Mouse (Mus musculus) G1E (cell line): ENCODE data around the gene Coro2a. TPM values are rescaled to one million over a fixed set of nuclear protein-coding genes. Genes with fewer than 3 reads are reported as not detected.

ENCODE experiments used
- ATAC-seq: 2 replicates; pipeline ENCODE4 v1.8.0; 2016; ENCODE audit warnings: mild to moderate bottlenecking; ENCODE audit not compliant: insufficient number of reproducible peaks, poor library complexity, low FRiP score, severe bottlenecking; ENCODE audit errors: extremely low read depth
- DNase-seq: peaks from one replicate; pipeline ENCODE4 v3.0.0; 2012; ENCODE audit warnings: low spot score
- H3K27me3 ChIP-seq: 2 replicates; pipeline ENCODE4 v1.6.1; 2012; ENCODE audit warnings: mild to moderate bottlenecking, low read length, inconsistent platforms; ENCODE audit not compliant: insufficient read depth
- H3K36me3 ChIP-seq: replicated peaks from 2 replicates; pipeline ENCODE3; 2012; ENCODE audit warnings: mild to moderate bottlenecking, inconsistent platforms
- H3K4me1 ChIP-seq: 2 replicates; pipeline ENCODE4 v1.6.1; 2012; ENCODE audit warnings: low read depth, low read length, inconsistent platforms, mixed read lengths; ENCODE audit not compliant: insufficient read depth
- H3K4me3 ChIP-seq: 2 replicates; pipeline ENCODE4 v1.5.1; 2012; ENCODE audit warnings: low read depth, mild to moderate bottlenecking, inconsistent platforms, low read length, moderate library complexity, mixed read lengths
- H3K9me3 ChIP-seq: replicated peaks from 2 replicates; pipeline ENCODE4 v1.6.1; 2012; ENCODE audit warnings: inconsistent platforms
- CTCF ChIP-seq: IDR thresholded peaks from 2 replicates; pipeline ENCODE4 v1.5.1; 2012; ENCODE audit warnings: low read depth, low read length, inconsistent platforms, mixed read lengths
- GATA1 ChIP-seq: IDR thresholded peaks from 2 replicates; pipeline ENCODE4 v1.6.1; 2012; ENCODE audit warnings: borderline replicate concordance, low read length, inconsistent platforms, mixed read lengths
- GATA2 ChIP-seq: IDR thresholded peaks from 2 replicates; pipeline ENCODE4 v1.6.1; 2012; ENCODE audit warnings: low read depth, low read length, inconsistent platforms, borderline replicate concordance
- POLR2AphosphoS5 ChIP-seq: IDR thresholded peaks from 2 replicates; pipeline ENCODE4 v1.6.1; 2012; ENCODE audit warnings: low read depth, low read length, inconsistent platforms; ENCODE audit not compliant: insufficient replicate concordance
- TAL1 ChIP-seq: conservative IDR thresholded peaks from 2 replicates; pipeline ENCODE4 v1.6.1; 2012; ENCODE audit warnings: low read depth, low read length, inconsistent platforms, mixed read lengths
- polyA plus RNA-seq: library from polyadenylated mRNA; stranded (reverse); fragments of >175 nt; gene quantifications from 2 replicates; pipeline ENCODE4 v1.2.3, GENCODE M21; 2012
- total RNA-seq, 2 experiments: library from RNA; stranded (forward) in 1 of 2; stranded (reverse) in 1 of 2; fragments of 200-1000 nt in 1 of 2; fragments of >200 nt in 1 of 2; fragmentation: Nextera tagmentation in 1 of 2; gene quantifications; 2 replicates each; pipeline ENCODE4 v1.2.3; 2014 to 2017

The Coro2a gene
- total and polyA plus RNA-seq, 3 experiments, result 79.5 to 501 (median 158) TPM

- ATAC-seq (no peak), DNase-seq (no peak)
- Histone ChIP-seq H3K4me3 (peak overlapping the region; percentile 67; the same call in 1 of the 2 replicates), H3K36me3 (peaks cover 76% of the 10 kb centered on the region), H3K4me1 (peaks cover 93% of the 10 kb centered on the region), H3K27me3 (no peaks in the 10 kb centered on the region), H3K9me3 (no peaks in the 10 kb centered on the region)
- TF ChIP-seq POLR2AphosphoS5 (no peak), GATA1 (no peak), TAL1 (no peak), CTCF (no peak), GATA2 (no peak)
Observed at GRCm38 (mm10) chr4:46596398-46596797, 5.6 kb downstream of the Coro2a start.

GRCm38 (mm10) chr4:46594131-46594530 lies 7.9 kb downstream of the Coro2a start:
- H3K9me3 ChIP-seq, result no peaks in the 10 kb centered on the region
- ATAC-seq, result peak; percentile 36
- no peak for TF ChIP-seq TAL1
- TF ChIP-seq GATA1, result no peak
- TF ChIP-seq POLR2AphosphoS5, result no peak
- no peak for TF ChIP-seq CTCF
- no peak for TF ChIP-seq GATA2
- H3K27me3 ChIP-seq, result no peaks in the 10 kb centered on the region
- peaks cover 98% of the 10 kb centered on the region for H3K4me1 ChIP-seq
- H3K4me3 ChIP-seq, result peak overlapping the region; percentile 51; the same call in 1 of the 2 replicates
- H3K36me3 ChIP-seq, result peaks cover 78% of the 10 kb centered on the region
- DNase-seq, result peak; percentile 66

- Histone ChIP-seq H3K36me3 (peaks cover 77% of the 10 kb centered on the region), H3K27me3 (no peaks in the 10 kb centered on the region), H3K4me1 (peaks cover 97% of the 10 kb centered on the region), H3K4me3 (peak overlapping the region; percentile 51; the same call in 1 of the 2 replicates), H3K9me3 (no peaks in the 10 kb centered on the region)
- DNase-seq (no peak), ATAC-seq (no peak)
- TF ChIP-seq CTCF (no peak), POLR2AphosphoS5 (no peak), TAL1 (no peak), GATA2 (no peak), GATA1 (no peak)
Observed at GRCm38 (mm10) chr4:46593472-46593871, 8.5 kb downstream of the Coro2a start.

DNA sequence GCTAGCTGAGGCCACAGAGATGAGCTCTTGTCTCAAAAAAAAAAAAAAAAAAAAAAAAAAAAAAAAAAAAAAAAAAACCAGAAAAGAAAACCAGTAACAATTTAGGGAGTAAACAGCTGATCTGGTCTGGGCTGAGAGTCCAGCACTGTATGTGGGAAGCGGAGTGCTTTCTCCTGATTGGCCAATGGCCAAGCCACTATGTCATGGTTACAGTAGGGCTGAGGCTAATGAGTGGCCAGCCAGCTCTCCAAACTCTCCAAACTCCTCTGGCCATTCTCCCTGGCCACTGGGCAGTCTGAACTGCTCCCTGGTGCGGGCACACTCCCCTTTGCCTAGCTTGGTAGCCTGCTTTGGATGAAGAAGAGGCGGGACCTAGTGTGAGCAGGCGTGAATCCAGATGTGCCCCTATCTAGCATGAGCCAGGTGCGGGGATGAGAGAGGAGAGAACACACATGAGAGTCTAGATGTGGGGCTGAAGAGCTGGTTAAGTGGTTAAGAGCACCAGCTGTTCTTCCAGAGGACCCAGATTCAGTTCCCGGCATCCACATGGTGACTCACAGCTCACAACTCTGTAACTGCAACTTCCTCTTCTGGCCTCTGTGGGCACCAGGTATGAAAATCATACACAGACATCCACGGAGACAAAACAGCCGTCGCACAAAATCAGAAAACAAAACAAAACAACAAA lies 10.0 kb downstream of the Coro2a start:
- peak; percentile 45; the same call in 1 of the 2 replicates for TF ChIP-seq TAL1
- TF ChIP-seq CTCF, result no peak
- no peak for TF ChIP-seq POLR2AphosphoS5
- no peak for TF ChIP-seq GATA1
- no peak for TF ChIP-seq GATA2
- Histone ChIP-seq H3K27me3 (no peaks in the 10 kb centered on the region), H3K9me3 (no peaks in the 10 kb centered on the region), H3K36me3 (peaks cover 78% of the 10 kb centered on the region), H3K4me1 (peaks cover 97% of the 10 kb centered on the region), H3K4me3 (peak overlapping the region; percentile 33; the same call in 1 of the 2 replicates)
- no peak for DNase-seq
- ATAC-seq, result peak; percentile 25

DNA sequence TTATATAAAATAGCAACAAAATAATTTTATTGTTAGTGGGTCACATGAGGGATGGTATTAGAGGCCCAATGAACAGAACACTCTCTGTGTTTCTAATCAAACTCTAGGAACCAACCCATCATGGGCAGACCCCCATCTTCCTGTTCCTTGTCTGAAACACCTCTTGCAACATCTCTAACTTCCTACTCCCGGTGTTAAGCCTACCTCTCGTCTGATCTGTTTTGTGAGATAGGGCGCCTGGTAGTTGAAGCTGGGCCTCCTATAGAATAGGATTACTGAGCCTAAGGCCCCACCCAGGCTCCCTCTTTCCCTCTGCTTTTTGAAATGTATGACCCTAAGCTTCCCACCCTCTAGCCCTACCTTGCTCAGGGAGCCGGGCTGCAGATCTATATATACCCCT lies 11.2 kb downstream of the Coro2a start:
- peak; percentile 38 for ATAC-seq
- peaks cover 96% of the 10 kb centered on the region for H3K4me1 ChIP-seq
- no peak for TF ChIP-seq GATA1
- no peak for TF ChIP-seq GATA2
- TF ChIP-seq CTCF, result no peak
- TF ChIP-seq POLR2AphosphoS5, result no peak
- TF ChIP-seq TAL1, result no peak; the same call in 1 of the 2 replicates
- no peaks in the 10 kb centered on the region for H3K27me3 ChIP-seq
- peak overlapping the region; percentile 47; the same call in 1 of the 2 replicates for H3K4me3 ChIP-seq
- H3K9me3 ChIP-seq, result no peaks in the 10 kb centered on the region
- peaks cover 77% of the 10 kb centered on the region for H3K36me3 ChIP-seq
- no peak for DNase-seq

DNA sequence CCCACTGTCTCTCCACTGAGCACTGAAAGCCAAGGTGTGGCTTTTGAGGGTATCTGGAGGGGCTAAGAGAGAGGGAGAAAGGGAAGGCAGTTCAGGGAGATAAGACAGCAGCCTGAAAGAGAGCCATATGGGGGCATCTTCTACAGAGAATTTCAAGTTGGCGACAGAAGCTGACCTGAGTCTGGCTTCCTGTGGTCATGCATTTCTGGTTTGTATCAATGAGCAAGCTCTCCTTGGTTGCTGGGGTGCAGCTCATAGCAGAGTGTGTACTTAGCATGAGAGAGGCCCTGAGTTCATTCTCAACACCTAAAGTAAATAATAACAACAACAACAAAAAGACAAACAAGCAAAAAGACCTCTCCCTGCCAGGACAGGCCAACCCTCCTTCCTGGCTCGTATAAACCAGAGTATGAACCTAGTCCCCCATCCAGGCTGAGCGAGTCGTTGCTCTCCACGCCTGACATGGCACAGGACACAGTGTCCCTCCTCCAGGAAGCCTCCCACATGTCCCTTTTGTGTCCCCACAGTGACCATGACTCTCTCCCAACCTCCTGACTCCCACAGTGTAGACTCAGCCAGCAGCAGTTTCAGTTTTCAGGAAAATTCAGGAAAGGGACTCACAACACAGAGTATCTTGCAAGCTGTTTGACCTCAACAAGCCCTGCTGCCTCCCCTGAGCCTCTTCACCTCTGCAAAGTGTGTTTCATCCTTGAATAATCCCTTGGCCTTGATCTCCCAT lies 11.9 kb downstream of the Coro2a start:
- H3K4me3 ChIP-seq, result peak overlapping the region; percentile 31; the same call in 1 of the 2 replicates
- TF ChIP-seq GATA2, result no peak
- no peak for TF ChIP-seq POLR2AphosphoS5
- TF ChIP-seq GATA1, result no peak
- no peak for TF ChIP-seq TAL1
- TF ChIP-seq CTCF, result no peak
- H3K27me3 ChIP-seq, result no peaks in the 10 kb centered on the region
- ATAC-seq (no peak), DNase-seq (no peak)
- H3K9me3 ChIP-seq, result no peaks in the 10 kb centered on the region
- peaks cover 96% of the 10 kb centered on the region for H3K4me1 ChIP-seq
- peaks cover 82% of the 10 kb centered on the region for H3K36me3 ChIP-seq
